Mouse (Mus musculus): ENCODE measurements around the gene Clec2l.

Gene Clec2l

DNA sequence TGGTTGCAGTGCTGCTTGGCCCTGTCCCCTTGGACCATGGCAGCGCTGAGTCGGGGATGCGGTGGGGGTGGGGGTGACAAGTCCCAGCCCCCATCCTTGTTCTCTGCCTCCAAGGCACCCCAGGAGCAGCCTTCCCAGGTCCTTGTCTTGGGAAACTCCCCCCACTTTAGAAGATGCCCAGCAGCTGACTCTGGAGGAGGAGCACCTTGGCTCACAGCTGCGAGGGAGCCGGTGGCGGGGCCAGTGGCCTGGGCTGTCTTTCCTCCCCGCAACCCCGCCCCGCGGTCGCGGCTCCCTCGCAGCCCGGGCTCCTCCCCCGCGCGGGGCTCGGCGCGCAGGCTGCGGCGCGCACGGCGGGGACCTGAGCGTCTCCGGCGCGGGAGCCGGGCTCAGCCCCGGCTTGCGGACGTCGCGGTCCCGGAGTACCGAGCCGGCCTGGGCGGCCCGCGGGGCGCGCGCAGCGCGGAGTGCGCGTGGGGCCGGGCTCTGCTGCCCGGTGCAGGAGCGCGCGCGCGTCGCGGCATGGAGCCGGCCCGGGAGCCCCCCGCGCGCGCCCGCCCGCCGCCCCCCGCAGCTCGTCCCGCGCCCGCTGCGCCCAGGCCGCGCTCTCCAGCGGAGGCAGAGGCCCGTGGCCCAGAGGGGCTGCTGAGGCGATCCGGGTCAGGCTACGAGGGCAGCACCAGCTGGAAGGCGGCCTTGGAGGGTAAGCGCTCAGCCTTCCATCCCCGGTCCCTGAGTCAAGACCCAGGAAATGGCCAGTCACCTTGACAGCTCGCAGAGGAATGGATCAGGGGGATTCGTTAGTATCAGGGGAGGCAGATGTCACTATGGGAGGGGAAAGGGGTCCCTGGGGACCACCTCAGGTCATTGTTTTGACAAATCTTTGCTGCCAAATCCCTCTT, at the start of gene Clec2l:
TSS of gene Clec2l (plus strand) at position 356 of the 902 bp plus-strand sequence.
- peak; percentile 50 for DNase-seq (ENCODE audit: low read depth)

- DNase-seq (ENCODE audit: low read depth): no peak
Measured at GRCm38 (mm10) chr6:38622406-38622805, 40.5 kb upstream of the Clec2l start.

GRCm38 (mm10) chr6:38623457-38623856, 39.4 kb upstream of the Clec2l start:
- no peak for DNase-seq (ENCODE audit: low read depth)

DNA sequence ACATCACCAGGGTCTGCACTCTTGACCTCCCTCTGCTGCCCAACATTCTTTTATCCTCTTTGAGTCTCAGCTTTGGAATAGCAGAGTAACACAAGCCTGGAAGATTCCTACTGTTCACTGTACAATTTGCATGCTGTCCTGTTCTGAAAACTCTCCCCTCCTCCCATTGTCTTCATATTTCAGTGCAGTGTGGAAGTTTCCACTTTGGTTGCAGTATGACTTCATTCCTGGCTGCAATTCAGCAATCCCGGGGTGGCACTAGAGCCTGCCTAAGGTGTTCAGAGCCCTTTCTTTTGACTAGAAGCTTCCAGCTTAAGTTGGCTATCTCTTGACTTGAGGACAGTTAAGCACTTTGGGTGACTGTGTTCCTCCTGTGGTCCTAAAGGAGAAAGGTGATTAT, 38.4 kb upstream of the Clec2l start:
- no peak for DNase-seq (ENCODE audit: low read depth)

GRCm38 (mm10) chr6:38626086-38626485, 36.8 kb upstream of the Clec2l start:
- no peak for DNase-seq (ENCODE audit: low read depth)

- DNase-seq (ENCODE audit: low read depth): no peak
Measured at GRCm38 (mm10) chr6:38627081-38627480, 35.8 kb upstream of the Clec2l start.

- DNase-seq (ENCODE audit: low read depth): no peak
Measured at GRCm38 (mm10) chr6:38627486-38627885, 35.4 kb upstream of the Clec2l start.

- no peak for DNase-seq (ENCODE audit: low read depth)
Measured at GRCm38 (mm10) chr6:38629556-38629955, 33.3 kb upstream of the Clec2l start.

DNA sequence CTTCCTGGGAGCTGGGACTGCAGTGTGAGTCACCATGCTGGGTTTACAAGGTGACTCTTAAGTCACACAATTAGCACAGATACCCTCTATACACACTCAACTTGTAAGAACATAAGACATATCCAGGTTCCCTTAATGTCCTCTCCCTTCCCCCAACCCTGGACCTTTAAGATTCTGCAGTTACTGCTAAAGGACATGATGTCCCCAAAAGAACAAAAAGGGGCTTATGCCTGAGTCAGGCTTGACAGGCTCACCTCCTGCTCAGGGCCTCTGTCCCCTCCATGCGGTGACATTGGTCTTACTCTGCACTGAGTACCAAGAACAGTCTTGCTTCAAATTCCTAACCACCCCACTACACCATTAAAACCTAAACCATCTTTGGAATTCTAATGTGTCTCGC, 30.0 kb upstream of the Clec2l start:
- no peak for DNase-seq (ENCODE audit: low read depth)

GRCm38 (mm10) chr6:38634461-38634860, 28.4 kb upstream of the Clec2l start:
- no peak for DNase-seq (ENCODE audit: low read depth)

DNA sequence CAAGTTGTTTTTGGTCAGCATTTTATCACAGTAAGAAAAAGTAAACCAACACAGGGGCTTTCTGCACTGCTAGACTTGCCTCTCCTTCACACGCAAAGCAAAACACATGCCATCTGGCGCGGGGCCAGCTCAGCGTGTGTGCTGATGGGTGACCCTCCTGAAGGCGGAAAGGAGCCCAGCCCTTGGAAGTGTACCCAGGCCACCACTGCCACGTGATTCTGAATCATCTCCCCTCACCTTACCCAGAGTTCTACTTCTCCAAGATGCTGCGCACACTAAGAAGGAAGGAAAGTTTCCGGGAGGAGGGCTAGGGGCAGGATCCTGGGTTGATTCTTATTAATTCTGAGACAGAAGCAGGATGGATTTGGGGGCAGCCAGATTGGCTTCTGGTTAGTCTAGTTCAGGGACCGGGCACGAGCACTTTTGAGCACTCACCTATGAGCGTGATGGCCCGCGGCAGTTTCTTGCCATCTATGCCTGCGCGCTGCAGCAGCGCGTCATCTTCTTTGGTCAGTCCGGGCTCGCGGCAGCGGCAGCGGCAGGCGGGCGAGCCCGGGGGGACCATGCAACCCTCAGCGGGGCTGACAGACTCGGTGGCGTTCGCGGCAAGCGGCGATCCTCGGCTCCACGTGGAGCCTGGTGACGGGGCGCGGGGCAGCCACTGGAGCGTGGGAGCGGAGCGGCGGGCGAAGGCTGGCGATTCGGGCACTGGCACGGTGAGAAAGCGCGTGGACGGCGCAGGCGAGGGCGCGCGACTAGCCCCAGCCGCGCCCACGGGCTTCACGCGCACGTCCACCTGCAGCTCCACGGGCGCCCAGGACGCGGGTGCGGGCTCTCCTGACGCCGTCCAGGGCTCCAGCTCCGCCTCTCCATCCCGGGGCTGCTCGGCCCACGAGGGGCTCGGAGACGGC, 26.7 kb upstream of the Clec2l start:
- peak; percentile 63 for DNase-seq (ENCODE audit: low read depth)

DNA sequence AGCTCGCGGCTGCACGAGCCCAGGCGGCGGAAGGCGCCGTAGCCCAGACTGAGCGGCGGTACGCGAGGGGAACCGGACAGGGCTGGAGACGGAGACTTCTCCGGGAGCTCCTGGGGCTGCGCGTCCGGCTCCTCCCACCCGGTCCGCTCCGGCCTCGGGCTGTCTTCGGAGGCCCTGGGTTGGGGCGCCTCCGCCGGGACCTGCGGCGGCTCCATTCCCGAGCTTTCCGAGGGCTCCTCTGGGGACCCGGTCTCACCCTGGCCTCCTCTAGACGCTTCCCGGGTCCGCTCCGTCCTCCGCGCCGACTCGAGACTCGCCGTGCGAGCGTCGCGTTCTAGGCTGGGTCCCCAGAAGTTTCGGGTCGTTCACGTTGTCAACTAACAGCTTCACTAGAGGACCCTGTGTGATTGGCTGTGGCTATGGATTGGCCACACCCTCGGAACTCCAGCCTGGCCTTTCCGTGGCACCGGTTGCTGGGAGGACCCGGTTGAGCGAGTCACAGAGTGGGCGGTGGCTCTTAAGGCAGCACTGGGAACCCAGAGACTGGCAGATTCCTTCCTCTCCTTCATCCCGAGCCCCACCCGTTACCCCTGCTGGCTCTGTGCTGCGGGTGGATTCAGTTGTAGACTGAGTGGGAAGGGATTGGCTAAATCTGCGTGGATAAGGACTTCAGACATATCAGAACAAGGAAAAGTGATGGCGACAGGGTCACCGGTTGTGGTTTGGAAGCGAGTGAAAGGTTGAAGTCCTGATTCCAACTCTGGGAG, 25.8 kb upstream of the Clec2l start, which contains the start of gene Klrg2:
TSS of gene Klrg2 (minus strand) at position 391 of the 767 bp plus-strand sequence.
- peak; percentile 56 for DNase-seq (ENCODE audit: low read depth)

- DNase-seq (ENCODE audit: low read depth): no peak
Measured at GRCm38 (mm10) chr6:38640401-38640800, 22.5 kb upstream of the Clec2l start.

DNA sequence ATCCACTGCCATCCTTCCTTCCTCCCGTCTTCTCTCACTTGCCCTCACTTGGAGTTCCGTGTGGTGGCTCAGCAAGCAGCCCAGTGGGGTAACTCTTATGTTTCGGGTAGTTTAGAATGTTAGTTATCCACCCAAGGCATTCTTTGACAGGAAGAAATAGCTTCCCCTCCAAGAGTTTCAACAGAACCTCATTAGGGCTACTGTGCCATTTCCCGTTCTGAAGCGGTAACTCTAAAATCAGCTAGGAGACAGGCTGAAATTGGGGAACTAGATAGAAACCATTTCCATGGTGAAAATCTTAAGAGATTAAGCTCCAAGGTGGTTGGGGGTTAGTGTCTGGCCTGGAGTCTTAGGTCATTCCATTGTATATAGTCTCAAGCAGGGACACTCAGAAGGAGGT, 21.6 kb upstream of the Clec2l start:
- no peak for DNase-seq (ENCODE audit: low read depth)

DNA sequence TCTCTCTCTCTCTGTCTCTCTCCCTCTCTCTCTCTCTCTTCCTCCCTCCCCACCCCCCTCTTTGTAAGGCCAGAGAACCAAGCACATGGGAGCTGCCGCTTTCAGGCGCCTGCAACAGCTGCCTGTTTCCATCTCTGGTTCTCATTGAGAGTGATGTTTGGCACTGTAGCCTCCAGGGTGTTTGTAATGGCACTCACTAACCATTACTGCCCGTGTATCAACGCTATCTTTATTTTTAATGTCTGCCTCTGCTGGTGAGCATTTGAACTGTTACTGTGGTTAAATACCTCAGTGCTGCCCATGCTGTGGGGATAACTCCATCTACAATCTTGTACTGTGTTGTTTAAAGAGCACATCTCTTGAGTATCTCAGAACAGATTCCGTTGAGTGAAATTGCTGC, 21.2 kb upstream of the Clec2l start:
- DNase-seq (ENCODE audit: low read depth): peak; percentile 38

- no peak for DNase-seq (ENCODE audit: low read depth)
Measured at GRCm38 (mm10) chr6:38642593-38642992, 20.3 kb upstream of the Clec2l start.

DNA sequence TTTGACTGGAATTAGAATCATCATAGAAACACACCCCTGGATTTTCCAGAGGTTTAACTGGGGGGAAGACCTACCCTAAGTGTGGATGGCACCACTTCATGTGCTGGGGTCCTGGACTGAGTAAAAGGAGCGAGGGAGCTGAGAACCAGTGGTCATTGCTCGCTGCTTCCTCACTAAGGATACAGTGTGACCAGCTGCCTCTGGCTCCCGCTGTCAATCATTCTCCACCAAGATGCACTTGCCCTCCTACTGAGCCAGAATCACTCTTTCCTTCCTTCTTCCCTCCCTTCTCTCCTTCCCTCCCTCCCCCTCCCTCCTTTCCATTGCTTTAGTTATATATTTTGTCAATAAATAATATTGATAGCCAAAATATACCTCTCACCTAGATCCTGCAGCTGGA, 19.8 kb upstream of the Clec2l start:
- DNase-seq (ENCODE audit: low read depth): no peak

- peak; percentile 61 for DNase-seq (ENCODE audit: low read depth)
Measured at GRCm38 (mm10) chr6:38649545-38649944, 13.3 kb upstream of the Clec2l start.

DNA sequence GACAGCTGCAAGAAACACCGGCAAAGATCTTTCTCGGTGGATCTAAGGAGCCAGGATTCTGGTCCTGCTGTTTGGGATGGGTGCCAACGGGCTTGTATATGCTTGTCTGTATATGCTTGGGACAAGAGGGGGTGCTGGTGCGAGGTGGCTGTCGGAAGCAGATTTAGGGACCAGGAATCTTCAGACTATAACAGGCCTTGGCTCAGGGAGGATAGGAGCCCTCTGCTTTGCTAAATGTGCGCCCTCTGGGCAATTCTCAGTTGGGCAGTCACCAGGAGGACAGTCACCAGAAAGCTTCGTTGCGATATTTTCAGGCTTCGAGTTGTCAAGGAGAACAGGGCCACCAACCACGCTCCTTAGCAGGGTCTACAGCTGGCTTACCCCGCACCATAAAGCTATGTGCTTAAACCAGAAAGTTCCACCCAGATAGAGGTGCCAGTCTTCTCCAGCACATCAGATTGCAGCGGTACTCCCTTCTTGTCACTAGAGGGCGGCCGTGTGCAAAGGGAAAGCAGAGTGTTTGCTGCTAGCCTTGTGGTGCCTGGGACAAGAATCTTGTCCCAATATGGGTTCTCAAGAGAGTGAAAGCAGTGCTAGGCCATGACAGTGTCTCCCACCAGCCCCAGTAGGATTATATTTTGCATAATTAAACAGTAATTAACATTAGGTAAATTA, 12.5 kb upstream of the Clec2l start:
- peak; percentile 90 for DNase-seq (ENCODE audit: low read depth)

- DNase-seq (ENCODE audit: low read depth): no peak
Measured at GRCm38 (mm10) chr6:38661626-38662025, 1.2 kb upstream of the Clec2l start.

DNA sequence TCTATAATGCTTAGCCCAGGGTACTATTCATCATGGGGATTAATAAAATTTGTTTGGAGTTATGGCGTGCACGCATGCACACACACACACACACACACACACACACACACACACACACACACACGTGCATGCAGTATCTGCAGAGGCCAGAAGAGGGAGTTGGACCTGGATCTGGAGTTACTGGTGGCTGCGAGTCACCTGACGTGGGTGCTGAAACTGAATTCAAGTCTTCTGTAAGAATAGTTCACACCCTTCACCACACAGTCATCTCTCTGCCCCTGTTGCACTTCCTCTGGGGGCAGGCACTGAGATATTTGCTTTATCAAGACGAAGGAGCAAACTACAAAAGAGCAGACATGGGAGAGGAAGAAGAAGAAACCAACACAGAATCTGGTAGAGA, 6.7 kb downstream of the Clec2l start:
- peak; percentile 77 for DNase-seq (ENCODE audit: low read depth)

Data from induced T-regulatory cell, adult 2 months (primary cell).